Mouse (Mus musculus) kidney, embryonic 16.5 days (tissue): Measurements from ENCODE around the gene Atl1. TPM values are rescaled to one million over a fixed set of nuclear protein-coding genes. Genes with fewer than 3 reads are reported as not detected.

ENCODE experiments used
- ATAC-seq: fragments of 200-750 bp; cut with Nextera tagmentation; 2 replicates; pipeline ENCODE4 v1.8.0; 2017; ENCODE audit warnings: moderate TSS enrichment; ENCODE audit not compliant: low FRiP score, low TSS enrichment
- H3K27ac ChIP-seq: fragments of 300-500 bp; sonication (generic); 2 replicates; pipeline ENCODE4 v1.5.1; 2014; ENCODE audit warnings: low read length
- H3K27me3 ChIP-seq: fragments of 300-500 bp; sonication (generic); 2 replicates; pipeline ENCODE4 v1.6.1; 2014; ENCODE audit warnings: low read length, control low read depth, mixed read lengths; ENCODE audit not compliant: insufficient read depth
- H3K36me3 ChIP-seq: fragments of 300-500 bp; sonication (generic); 2 replicates; pipeline ENCODE4 v1.6.1; 2014; ENCODE audit warnings: low read length, control low read depth, mixed read lengths; ENCODE audit not compliant: insufficient read depth
- H3K4me1 ChIP-seq: fragments of 300-500 bp; sonication (generic); 2 replicates; pipeline ENCODE4 v1.6.1; 2014; ENCODE audit warnings: low read length, control low read depth, mixed read lengths; ENCODE audit not compliant: insufficient read depth
- H3K4me2 ChIP-seq: fragments of 300-500 bp; sonication (generic); replicated peaks from 2 replicates; pipeline ENCODE4 v1.6.1; 2014; ENCODE audit warnings: low read depth, low read length
- H3K4me3 ChIP-seq: fragments of 300-500 bp; sonication (generic); 2 replicates; pipeline ENCODE4 v1.5.1; 2014; ENCODE audit warnings: mild to moderate bottlenecking, low read length
- H3K9ac ChIP-seq: fragments of 300-500 bp; sonication (generic); replicated peaks from 2 replicates; pipeline ENCODE4 v1.6.1; 2014; ENCODE audit warnings: low read length
- H3K9me3 ChIP-seq: fragments of 300-500 bp; sonication (generic); 2 replicates; pipeline ENCODE4 v1.6.1; 2016; ENCODE audit warnings: low read length, control low read depth
- WGBS: fragments of 180-500 bp; shearing (Covaris S2); extraction: QIAGEN DNeasy Blood & Tissue Kit; methylation state at CpG from one replicate; pipeline ENCODE4 v1.1.7; 2014; 5-methylcytosine and 5-hydroxymethylcytosine counted together
- polyA plus RNA-seq: library from polyadenylated mRNA; unstranded; fragments of >200 nt; fragmentation: Nextera tagmentation; extraction: Ambion mirVana; gene quantifications from 2 replicates; pipeline ENCODE4 v1.2.1, GENCODE M21; 2015

Atl1 gene
- polyA plus RNA-seq, 1 experiment from 2014 or later = 5.7 TPM

DNA sequence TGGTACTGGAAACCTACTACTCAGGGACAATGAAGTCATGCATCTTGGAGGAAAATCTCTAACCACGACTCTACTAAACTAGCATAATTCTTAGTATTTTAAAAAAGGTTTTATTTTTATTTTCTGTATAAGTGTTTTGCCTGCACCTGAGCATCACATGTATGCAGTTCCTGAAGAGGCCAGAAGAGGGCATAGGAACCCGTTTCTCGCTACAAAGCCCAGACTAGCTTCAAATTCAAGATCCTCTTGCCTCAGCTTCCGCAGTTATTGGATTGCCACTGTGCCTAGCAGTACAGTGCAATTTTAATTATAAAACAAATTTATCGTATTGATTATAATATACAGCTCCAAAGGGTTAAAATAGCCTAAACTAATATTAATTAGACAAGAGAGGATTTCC is 31.6 kb downstream of the Atl1 start:
- H3K4me2 ChIP-seq = no peak overlapping the region
- ATAC-seq = no peak
- 14% methylated on average over 5 of the region's 5 CpGs for WGBS
- H3K27me3 ChIP-seq = no peaks in the 10 kb centered on the region
- H3K4me3 ChIP-seq = no peak overlapping the region
- H3K9ac ChIP-seq = no peak overlapping the region
- no peaks in the 10 kb centered on the region for H3K36me3 ChIP-seq
- no peak overlapping the region for H3K27ac ChIP-seq
- H3K4me1 ChIP-seq = no peaks in the 10 kb centered on the region
- H3K9me3 ChIP-seq = no peaks in the 10 kb centered on the region

DNA sequence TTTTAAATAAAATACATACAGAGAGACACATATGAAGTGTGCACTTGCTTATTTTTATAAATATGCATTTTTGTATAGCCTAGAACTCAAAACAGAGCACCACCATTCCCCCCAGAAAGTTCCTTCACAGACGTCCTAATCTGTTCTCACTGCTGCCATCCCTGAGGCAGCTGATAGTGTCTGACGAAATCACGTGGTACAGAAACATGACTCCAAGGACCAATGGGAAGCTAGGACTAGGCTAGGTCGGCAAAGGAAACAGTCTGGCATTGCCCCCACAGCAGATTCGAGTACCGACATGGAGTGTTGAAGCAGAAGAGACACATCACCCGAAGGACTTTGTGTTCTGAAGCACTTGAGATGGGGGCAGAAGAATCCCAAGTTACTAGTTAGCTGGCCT is 34.3 kb downstream of the Atl1 start:
- no peaks in the 10 kb centered on the region for H3K27me3 ChIP-seq
- no peak overlapping the region for H3K4me2 ChIP-seq
- 59% methylated on average over 7 of the region's 7 CpGs for WGBS
- no peaks in the 10 kb centered on the region for H3K9me3 ChIP-seq
- no peak overlapping the region for H3K4me3 ChIP-seq
- H3K36me3 ChIP-seq = no peaks in the 10 kb centered on the region
- H3K9ac ChIP-seq = no peak overlapping the region
- no peaks in the 10 kb centered on the region for H3K4me1 ChIP-seq
- H3K27ac ChIP-seq = no peak overlapping the region
- ATAC-seq = no peak

DNA sequence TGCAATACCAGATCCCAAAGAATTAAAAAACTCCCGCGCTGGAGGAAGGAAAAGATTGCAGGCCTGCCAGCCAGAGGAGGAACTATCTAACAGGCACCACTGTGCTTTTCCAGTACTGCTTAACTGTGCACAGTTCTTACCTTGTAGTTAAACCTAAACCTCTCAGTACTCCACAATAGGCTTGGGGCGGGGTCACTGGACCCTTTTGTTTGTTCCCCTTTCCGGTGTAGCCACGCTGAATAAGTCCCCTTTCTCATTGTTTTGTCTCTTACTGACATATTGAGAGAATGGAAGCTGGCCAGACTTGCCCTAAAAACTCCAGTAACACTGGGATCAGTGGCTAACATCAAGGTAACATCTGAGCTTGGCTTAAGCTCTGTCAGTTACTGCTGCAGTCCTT is 45.3 kb downstream of the Atl1 start:
- H3K4me2 ChIP-seq = no peak overlapping the region
- no peak overlapping the region for H3K27ac ChIP-seq
- H3K4me1 ChIP-seq = no peaks in the 10 kb centered on the region
- no peaks in the 10 kb centered on the region for H3K36me3 ChIP-seq
- WGBS = 83% methylated on average over 5 of the region's 5 CpGs
- H3K9me3 ChIP-seq = no peaks in the 10 kb centered on the region
- ATAC-seq = no peak
- no peaks in the 10 kb centered on the region for H3K27me3 ChIP-seq
- no peak overlapping the region for H3K4me3 ChIP-seq
- no peak overlapping the region for H3K9ac ChIP-seq

DNA sequence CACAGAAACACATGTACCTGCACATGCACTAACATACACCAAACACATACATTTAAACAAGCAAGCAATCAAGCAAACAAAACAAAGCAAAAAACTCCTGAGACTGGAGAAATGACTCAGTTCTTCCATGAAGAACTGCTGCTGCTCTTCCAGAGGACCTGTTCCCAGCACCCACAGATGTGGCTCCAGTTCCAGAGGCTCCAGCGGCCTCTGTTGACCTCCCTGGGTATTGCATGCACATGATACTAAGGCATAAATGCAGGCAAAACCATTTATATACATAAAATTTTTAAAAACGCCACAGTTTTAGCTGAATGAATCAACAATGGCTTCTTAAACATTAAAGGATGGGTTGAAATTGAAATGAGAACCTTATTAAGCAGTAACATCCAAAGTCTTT is 46.9 kb downstream of the Atl1 start:
- H3K36me3 ChIP-seq = no peaks in the 10 kb centered on the region
- no peaks in the 10 kb centered on the region for H3K4me1 ChIP-seq
- H3K9ac ChIP-seq = no peak overlapping the region
- no peak for ATAC-seq
- no peak overlapping the region for H3K27ac ChIP-seq
- H3K4me2 ChIP-seq = no peak overlapping the region
- 59% methylated on average over 2 of the region's 2 CpGs for WGBS
- H3K9me3 ChIP-seq = no peaks in the 10 kb centered on the region
- H3K4me3 ChIP-seq = no peak overlapping the region
- no peaks in the 10 kb centered on the region for H3K27me3 ChIP-seq

DNA sequence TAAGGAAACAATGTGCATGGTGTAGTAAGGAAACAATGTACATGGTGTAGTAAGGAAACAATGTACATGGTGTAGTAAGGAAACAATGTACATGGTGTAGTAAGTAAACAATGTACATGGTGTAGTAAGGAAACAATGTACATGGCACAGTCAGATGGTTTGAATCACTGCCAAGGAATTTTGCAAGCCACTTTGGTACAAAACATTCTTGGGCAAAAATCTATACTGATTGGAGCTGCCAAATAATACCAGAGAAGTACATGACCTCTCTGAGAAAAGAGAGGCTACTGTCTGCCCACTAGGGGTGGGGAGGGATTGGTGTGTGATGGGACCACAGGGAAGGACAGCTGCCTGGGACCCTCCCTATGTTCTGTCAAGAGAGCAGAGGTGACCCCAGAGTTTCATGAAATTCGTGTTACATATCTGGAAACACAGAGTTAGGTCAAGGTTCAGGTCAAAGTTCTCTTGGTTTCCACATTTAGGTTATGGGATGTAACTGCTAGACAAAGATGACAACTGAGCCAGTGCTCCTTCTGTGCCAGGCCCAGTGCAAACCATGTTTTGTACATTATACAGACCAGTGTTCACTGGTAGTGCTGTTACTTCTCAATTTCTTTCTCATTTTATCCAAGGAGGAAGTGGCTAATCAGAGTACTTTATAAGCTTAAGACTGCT is 49.4 kb downstream of the Atl1 start:
- no peaks in the 10 kb centered on the region for H3K27me3 ChIP-seq
- WGBS = 64% methylated on average over 1 of the region's 1 CpGs
- no peaks in the 10 kb centered on the region for H3K36me3 ChIP-seq
- no peak overlapping the region for H3K4me3 ChIP-seq
- ATAC-seq = no peak
- no peak overlapping the region for H3K27ac ChIP-seq
- H3K4me2 ChIP-seq = no peak overlapping the region
- H3K4me1 ChIP-seq = no peaks in the 10 kb centered on the region
- H3K9me3 ChIP-seq = no peaks in the 10 kb centered on the region
- no peak overlapping the region for H3K9ac ChIP-seq

GRCm38 (mm10) chr12:69945861-69946260 is 53.4 kb downstream of the Atl1 start:
- Histone ChIP-seq H3K9ac (no peak overlapping the region), H3K27me3 (no peaks in the 10 kb centered on the region), H3K36me3 (no peaks in the 10 kb centered on the region), H3K4me3 (no peak overlapping the region), H3K9me3 (no peaks in the 10 kb centered on the region), H3K4me1 (no peaks in the 10 kb centered on the region), H3K4me2 (no peak overlapping the region), H3K27ac (no peak overlapping the region)
- WGBS = 95% methylated on average over 5 of the region's 5 CpGs
- ATAC-seq = no peak

- Histone ChIP-seq H3K9me3 (no peaks in the 10 kb centered on the region), H3K36me3 (no peaks in the 10 kb centered on the region), H3K4me3 (no peak overlapping the region), H3K4me2 (no peak overlapping the region), H3K27ac (no peak overlapping the region), H3K27me3 (no peaks in the 10 kb centered on the region), H3K4me1 (no peaks in the 10 kb centered on the region), H3K9ac (no peak overlapping the region)
- WGBS = 63% methylated on average over 3 of the region's 3 CpGs
- ATAC-seq = no peak
Measured at GRCm38 (mm10) chr12:69947502-69947901, 55.1 kb downstream of the Atl1 start.

DNA sequence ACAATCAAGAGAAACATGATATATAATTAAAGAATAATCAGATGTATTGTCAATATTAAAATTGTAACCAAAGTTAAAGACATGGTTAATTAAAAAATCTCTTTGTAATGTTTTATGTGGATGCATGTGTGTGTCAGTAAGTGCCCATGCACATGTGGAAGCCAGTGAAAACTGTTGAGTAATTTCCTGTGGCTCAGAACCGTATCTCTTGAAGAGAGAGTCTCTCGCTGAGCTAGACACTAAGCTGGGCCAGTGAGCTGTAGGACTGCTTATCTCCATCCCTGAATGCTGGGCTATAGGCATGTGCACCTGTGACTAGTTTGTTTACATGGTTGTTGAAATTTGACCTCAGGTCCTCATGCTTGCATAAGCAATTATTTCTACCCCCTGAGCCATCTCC is 65.0 kb downstream of the Atl1 start:
- Histone ChIP-seq H3K4me1 (no peaks in the 10 kb centered on the region), H3K27ac (no peak overlapping the region), H3K4me2 (no peak overlapping the region), H3K4me3 (no peak overlapping the region), H3K9ac (no peak overlapping the region), H3K36me3 (peaks cover 11% of the 10 kb centered on the region; the same call in 1 of the 2 replicates), H3K9me3 (no peaks in the 10 kb centered on the region), H3K27me3 (no peaks in the 10 kb centered on the region)
- no peak for ATAC-seq
- 72% methylated on average over 2 of the region's 2 CpGs for WGBS

DNA sequence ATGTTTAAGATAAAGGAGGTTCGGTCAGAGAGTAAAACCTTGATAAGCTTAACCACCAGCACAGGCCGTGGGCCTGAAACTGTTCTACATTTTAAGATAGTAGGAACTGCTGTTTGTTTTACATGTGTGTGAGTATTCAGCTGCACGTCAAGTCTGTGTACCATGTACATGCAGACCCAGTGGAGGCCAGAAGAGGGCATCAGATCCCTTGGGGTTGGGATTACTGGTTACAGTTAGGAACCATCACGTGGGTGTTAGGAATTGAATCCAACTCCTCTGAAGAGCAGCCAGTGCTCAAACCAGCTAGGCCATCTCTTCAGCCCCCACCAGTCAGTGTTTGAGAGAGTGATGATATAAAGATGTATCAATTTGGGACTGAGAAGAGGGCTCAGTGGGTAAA is 70.1 kb downstream of the Atl1 start:
- no peaks in the 10 kb centered on the region for H3K27me3 ChIP-seq
- no peaks in the 10 kb centered on the region for H3K9me3 ChIP-seq
- WGBS = 69% methylated on average over 4 of the region's 4 CpGs
- no peak overlapping the region for H3K27ac ChIP-seq
- H3K4me2 ChIP-seq = no peak overlapping the region
- H3K36me3 ChIP-seq = peaks cover 34% of the 10 kb centered on the region
- no peak overlapping the region for H3K4me3 ChIP-seq
- H3K4me1 ChIP-seq = no peaks in the 10 kb centered on the region
- ATAC-seq = no peak; the same call in 1 of the 2 replicates
- no peak overlapping the region for H3K9ac ChIP-seq

GRCm38 (mm10) chr12:69963141-69963540 is 70.7 kb downstream of the Atl1 start:
- Histone ChIP-seq H3K9me3 (no peaks in the 10 kb centered on the region), H3K9ac (no peak overlapping the region), H3K4me3 (no peak overlapping the region), H3K27me3 (no peaks in the 10 kb centered on the region), H3K4me2 (no peak overlapping the region), H3K27ac (no peak overlapping the region), H3K36me3 (peaks cover 39% of the 10 kb centered on the region), H3K4me1 (no peaks in the 10 kb centered on the region)
- WGBS = 84% methylated on average over 6 of the region's 6 CpGs
- ATAC-seq = no peak
